Mouse (Mus musculus) retina, postnatal 1 day (tissue): ENCODE measurements around the gene Ckap2l.

Source experiments
- DNase-seq: peaks from one replicate; pipeline ENCODE4 v3.0.0-alpha.2; 2012

The Ckap2l gene

GRCm38 (mm10) chr2:129296671-129297588, at the start of gene Ckap2l:
Ckap2l (minus strand) TSS chr2:129297212.
- peak; percentile 99 for DNase-seq

DNA sequence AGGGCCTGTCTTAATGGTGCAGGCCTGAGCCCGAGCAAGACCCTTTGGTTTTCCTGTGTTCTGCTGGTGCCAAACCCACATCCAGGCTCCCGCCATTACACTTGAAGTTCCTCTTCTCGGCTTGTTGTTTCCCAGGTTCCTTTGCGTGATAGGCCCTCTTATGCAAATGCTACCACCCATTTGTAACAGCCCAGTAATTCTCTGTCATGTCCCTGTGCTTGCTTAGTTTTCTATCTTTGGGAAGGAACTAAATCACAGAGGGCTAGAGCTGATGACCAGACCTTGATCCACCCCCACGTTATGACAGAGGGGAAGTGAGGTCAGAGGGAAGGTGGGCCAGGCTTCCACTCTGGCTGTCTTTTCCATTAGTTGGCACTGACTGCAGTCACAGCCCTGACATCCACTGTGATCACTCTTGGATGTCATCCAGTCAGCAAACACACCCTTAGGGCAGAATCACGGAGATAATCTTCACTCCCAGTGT, 41.2 kb upstream of the Ckap2l start:
- peak; percentile 14 for DNase-seq

GRCm38 (mm10) chr2:129333471-129333870, 36.5 kb upstream of the Ckap2l start:
- DNase-seq = no peak

- DNase-seq = no peak
Observed at GRCm38 (mm10) chr2:129330540-129330939, 33.5 kb upstream of the Ckap2l start.

GRCm38 (mm10) chr2:129330024-129330423, 33.0 kb upstream of the Ckap2l start:
- DNase-seq = no peak

- DNase-seq = no peak
Observed at GRCm38 (mm10) chr2:129328238-129328637, 31.2 kb upstream of the Ckap2l start.

DNA sequence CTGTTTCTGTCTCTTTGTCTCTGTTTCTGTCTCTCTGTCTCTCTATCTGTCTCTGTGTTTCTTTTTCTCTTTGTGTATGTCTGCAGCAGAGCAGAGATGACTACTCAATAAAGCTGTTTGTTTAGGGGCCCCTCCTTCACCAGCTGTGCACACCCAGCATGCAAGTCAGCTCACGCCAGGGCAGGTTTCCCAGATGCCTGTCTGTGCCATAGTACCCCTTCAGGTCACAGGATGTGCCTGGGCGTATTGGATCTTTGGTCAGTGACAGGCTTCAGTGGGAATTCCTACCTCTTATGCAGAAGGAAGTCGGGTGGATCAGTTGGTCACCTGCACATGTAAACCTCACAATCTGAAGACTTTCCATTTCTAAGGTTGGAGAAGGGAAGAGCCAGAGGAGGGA, 27.2 kb upstream of the Ckap2l start:
- no peak for DNase-seq

- DNase-seq = no peak
Observed at GRCm38 (mm10) chr2:129322117-129322635, 25.2 kb upstream of the Ckap2l start.

- DNase-seq = no peak
Observed at GRCm38 (mm10) chr2:129320033-129320605, 23.1 kb upstream of the Ckap2l start.

DNA sequence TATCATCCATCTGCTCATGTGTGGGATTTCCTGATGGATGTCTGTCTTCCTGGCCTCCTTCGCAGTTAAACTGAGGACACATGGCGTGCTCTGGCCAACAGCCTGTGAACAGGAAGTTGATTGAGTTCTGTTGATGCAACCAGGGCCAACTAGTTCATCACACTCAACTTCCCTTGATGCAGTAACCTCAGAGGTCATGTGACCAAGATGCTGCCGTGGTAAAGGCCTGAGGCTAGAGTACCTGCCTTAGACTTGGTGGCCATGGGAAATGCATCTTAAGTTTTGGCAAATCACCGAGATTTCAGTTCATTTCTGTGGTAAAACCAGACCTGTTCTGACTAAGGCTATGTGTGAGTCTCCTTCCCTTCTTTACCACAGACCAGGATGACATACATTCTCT, 18.8 kb upstream of the Ckap2l start:
- DNase-seq = no peak

DNA sequence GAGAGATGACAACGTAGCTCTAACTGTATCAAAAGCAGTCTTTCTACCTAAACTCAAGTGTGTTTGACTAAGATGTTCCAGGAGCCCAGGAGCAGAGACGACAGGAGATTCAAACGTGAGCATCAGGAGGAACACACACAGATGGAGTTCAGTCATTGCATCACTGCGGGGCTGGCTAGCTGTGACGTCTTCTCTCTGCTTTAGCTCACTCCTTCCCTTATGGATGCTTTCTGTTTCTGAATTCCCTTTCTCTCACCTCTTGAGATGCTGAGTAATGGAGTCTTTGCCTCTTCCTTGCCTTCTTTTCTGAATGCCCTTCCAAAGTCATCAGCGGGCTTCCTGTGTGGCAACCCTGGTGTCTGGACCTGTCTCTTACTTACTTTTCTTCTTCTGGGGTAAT, 17.9 kb upstream of the Ckap2l start:
- no peak for DNase-seq

DNA sequence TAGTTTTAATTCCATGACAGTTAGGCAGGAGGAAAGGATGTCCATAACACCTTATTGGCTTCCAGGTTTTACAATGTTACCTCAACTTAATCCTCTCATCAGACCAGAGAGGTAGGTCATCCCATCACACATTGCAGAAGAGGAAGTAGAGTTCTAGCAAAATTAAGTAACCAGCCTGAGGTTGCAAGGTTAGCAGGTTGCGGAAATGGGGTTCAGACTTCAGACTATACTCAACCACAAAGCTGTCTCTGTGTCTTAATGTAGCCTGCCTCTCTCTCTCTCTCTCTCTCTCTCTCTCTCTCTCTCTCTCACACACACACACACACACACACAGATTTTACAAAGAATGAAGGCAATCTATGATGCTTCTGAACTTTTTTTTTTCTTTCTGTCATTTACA, 16.9 kb upstream of the Ckap2l start:
- DNase-seq = no peak

- no peak for DNase-seq
Observed at GRCm38 (mm10) chr2:129309836-129310235, 12.8 kb upstream of the Ckap2l start, which contains the start of gene Il1a. Il1a (minus strand) TSS chr2:129309972.

DNA sequence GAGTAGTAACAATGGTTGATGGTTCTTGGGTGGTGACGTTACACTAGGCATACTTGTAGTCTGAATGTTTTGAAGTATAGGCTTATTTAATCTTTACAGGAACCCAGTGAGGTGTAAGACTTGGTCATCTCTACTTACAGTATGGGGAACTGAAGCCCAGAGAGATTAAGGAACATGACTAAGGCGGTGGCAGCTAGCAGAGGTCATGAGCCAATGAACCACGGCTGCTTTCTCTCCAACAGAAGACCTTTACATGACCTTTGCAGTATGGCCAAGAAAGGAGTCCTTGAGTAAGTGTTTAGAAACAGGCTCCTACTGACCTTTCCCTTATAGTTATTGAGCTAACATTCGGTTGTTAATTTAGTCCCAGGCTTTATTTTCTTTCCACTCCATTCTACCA, 9.0 kb upstream of the Ckap2l start:
- no peak for DNase-seq

DNA sequence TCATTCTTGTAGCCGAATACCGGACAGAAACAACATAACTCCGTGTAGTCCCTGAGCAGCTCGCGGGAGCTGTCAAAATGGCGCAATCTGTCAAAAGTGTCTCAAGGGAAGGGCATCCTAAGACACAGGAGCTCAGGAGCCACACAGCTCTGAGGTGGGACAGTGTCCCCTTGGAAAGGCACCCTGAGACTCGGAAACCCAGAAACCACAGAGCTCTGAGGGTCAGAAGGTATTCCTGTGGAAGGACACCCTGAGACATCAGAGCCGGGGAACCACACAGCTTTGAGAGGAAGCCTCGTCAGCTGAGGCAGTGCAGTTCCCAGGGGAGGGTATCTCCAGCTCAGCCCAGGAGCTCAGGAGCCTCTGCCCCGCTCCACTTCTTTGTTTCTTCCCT, 574 bp upstream of the Ckap2l start:
- DNase-seq = no peak

GRCm38 (mm10) chr2:129296086-129296485, 926 bp downstream of the Ckap2l start:
- peak; percentile 11 for DNase-seq

DNA sequence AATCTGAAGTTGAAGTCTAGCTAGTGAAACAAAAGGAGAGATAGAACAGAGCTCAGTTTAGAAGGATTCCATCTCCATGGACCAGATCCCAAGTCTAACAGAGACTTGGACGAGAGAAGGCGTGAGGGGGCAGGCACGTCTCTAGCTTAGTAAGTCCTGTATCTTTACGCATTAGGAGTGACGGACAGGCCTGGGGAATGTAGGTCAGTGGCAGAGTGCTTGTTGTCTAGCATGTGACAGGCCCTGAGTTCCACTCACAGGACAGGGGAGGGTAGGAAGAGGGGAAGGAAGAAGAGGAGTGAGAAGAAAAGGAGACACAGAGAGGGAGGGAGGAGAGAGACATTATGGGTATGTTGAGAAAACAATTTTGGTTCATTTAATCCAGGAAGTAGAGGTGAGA, 1.9 kb downstream of the Ckap2l start:
- DNase-seq = no peak

- no peak for DNase-seq
Observed at GRCm38 (mm10) chr2:129273823-129274222, 23.2 kb downstream of the Ckap2l start.

DNA sequence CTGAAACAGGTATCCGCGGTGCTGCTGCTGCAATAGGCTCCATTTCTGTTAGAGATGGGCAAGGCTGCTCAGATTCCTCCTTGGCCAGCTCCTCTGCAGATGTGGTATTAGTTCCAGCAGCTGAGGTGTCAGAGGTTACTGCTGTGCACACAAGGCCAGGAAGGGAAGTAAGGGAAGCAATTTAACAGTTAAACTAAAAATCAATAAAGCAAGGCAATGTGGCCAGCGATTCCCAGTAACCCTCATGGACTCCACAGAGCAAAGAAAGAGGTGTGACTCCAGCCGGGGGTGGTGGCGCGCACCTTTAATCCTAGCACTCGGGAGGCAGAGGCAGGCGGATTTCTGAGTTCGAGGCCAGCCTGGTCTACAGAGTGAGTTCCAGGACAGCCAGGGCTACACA, 26.4 kb downstream of the Ckap2l start:
- DNase-seq = no peak

GRCm38 (mm10) chr2:129269986-129270385, 27.0 kb downstream of the Ckap2l start:
- no peak for DNase-seq

DNA sequence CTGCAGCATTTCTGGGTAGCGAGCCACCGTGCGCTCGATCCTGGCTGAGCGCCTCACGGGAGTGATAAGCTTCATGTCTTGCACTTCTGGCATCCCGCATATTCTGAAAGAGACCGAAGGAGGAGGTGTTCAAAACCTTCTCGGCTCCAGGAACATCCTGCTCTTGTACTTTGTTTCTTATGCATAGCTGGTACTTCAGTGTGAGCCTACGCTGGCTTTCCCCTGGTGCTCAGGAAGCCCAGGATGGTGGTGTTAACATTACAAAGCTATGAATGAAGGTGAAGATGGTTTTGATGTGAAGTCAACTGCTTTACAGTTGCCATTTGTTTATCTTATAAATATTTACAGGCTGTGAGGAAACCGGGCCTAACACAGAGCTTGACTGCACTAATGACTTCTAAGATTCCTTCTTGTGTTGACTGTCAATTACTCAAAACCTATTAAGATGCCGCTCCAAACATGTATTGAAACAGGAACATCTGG, 27.8 kb downstream of the Ckap2l start:
- no peak for DNase-seq

DNA sequence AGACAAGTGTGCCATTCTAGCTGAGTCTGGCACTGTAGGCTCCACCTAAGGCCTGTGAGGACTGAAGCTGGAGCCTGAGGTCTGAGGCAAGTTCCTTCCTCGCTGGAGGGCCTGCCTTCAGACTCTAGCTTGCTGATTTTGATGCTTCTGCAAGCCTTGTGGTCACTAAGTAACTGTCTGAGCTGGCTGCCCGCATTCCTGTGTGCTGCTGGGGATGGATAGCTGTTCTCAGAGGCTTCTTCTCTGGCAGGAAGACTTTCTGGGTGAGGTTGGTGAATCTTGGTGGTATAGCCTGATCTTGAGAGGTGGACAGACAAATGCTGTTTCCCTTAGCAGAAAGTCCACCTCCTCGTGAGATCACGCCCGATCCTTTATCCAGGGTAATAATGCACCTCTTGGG, 29.3 kb downstream of the Ckap2l start:
- no peak for DNase-seq

DNA sequence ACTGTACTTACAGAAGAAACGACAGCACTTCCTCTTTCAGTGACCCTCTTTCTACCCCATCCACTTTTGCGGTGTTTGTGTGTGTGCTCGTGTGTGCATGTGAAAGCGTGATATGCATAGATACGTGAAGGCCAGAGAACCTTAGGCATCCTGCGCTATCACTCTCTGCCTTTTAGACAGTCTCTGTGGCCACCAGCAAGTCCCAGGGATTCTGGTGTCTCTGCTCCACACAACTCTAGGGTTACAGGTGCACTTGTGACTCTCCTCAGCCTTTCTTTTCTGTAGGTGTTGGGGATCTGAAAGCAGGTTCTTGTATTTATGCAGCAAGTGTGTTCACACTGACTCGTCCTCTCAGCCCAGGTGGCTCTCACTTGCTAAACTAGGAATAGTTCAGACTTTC, 31.7 kb downstream of the Ckap2l start:
- DNase-seq = no peak

DNA sequence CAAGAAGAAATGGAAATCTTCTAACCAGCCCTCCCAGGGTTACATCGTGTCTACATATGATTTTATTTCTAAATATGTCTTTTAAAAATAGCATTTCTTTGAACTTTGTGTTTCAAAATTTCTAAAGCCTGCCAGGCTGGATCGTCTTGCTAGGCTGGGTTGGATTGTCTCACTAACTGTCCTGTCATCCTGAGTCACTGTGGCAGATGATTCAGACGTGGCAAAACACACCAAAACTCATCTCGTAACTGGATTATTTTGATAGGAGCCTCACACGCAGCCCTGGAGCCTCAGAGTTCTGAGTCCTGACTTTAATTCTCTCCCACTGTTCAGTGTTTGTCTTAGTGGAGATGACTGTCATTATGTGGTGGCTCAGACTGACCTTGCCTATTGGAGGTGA, 33.9 kb downstream of the Ckap2l start:
- DNase-seq = no peak
